Mouse (Mus musculus): ENCODE measurements around the gene Gm20425. TPM values are rescaled to one million over a fixed set of nuclear protein-coding genes. Genes with fewer than 3 reads are reported as not detected.
A peak's percentile ranks its signal among the peaks of the same experiment; 100 is the strongest.

The Gm20425 gene
- polyA plus RNA-seq, 1 experiment from 2014 or later: 1.6 TPM

DNA sequence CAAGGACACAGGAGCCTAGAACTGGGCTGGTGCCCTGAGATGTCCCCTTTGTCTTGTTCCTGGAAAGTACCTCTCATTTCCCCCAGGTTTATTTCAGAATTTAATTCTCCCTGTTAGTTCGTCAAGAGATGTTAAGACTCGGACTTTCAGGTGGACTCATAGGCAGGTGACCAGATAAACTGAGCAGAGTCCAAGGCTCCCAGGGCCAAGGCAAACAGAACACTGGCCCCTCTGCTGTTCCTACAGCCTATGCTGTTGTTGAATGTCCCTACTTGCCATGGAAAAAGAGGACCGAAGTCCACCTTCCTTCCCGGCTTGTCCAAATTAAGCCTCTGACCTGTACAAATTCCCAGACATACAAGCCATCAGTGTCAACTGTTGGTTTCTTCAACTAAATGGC, 13.5 kb upstream of the Gm20425 start:
- Histone ChIP-seq H3K27ac (ENCODE audit: low read depth, low read length) (no peak overlapping the region), H3K4me3 (ENCODE audit: low read depth, low read length) (no peak overlapping the region), H3K4me1 (replicated peaks; ENCODE audit: control insufficient read depth, insufficient read depth, low read length) (no peaks in the 10 kb centered on the region), H3K9me3 (ENCODE audit: control insufficient read depth, low read length) (no peaks in the 10 kb centered on the region), H3K27me3 (ENCODE audit: control insufficient read depth, insufficient read depth, low read length) (no peaks in the 10 kb centered on the region), H3K9ac (ENCODE audit: low read depth, low read length) (no peak overlapping the region), H3K4me2 (replicated peaks; ENCODE audit: low read depth, low read length) (no peak overlapping the region), H3K36me3 (ENCODE audit: control insufficient read depth, insufficient read depth, low read length) (no peaks in the 10 kb centered on the region)
- WGBS: 92% methylated on average over 4 of the region's 4 CpGs
- no peak for ATAC-seq (ENCODE audit: low FRiP score)
- DNase-seq (ENCODE audit: low spot score): no peak

DNA sequence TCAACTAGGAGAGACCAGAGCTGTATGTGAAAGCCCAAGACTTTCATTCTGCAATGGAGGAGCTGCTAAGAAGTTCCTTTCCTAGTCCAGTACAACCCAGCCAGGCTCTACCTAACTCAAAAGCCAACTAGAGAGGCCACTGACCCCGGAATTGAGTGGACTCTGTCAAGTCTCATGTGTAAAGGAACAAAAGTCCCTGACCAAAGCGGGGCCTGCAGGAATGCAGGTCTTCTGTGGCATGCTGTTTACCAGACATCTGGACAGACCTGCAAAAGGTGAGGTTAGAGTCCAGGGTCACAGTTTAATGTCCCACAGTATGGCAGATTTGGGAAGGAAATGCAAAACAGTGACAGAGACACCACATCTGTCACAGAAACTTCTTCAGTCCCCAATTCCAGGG, 11.1 kb upstream of the Gm20425 start:
- no peak for DNase-seq (ENCODE audit: low spot score)
- Histone ChIP-seq H3K4me3 (ENCODE audit: low read depth, low read length) (no peak overlapping the region), H3K27ac (ENCODE audit: low read depth, low read length) (no peak overlapping the region), H3K9ac (ENCODE audit: low read depth, low read length) (no peak overlapping the region), H3K27me3 (ENCODE audit: control insufficient read depth, insufficient read depth, low read length) (no peaks in the 10 kb centered on the region), H3K9me3 (ENCODE audit: control insufficient read depth, low read length) (no peaks in the 10 kb centered on the region), H3K4me1 (replicated peaks; ENCODE audit: control insufficient read depth, insufficient read depth, low read length) (no peaks in the 10 kb centered on the region), H3K36me3 (ENCODE audit: control insufficient read depth, insufficient read depth, low read length) (no peaks in the 10 kb centered on the region), H3K4me2 (replicated peaks; ENCODE audit: low read depth, low read length) (no peak overlapping the region)
- no peak for ATAC-seq (ENCODE audit: low FRiP score)
- 75% methylated on average over 2 of the region's 2 CpGs for WGBS

DNA sequence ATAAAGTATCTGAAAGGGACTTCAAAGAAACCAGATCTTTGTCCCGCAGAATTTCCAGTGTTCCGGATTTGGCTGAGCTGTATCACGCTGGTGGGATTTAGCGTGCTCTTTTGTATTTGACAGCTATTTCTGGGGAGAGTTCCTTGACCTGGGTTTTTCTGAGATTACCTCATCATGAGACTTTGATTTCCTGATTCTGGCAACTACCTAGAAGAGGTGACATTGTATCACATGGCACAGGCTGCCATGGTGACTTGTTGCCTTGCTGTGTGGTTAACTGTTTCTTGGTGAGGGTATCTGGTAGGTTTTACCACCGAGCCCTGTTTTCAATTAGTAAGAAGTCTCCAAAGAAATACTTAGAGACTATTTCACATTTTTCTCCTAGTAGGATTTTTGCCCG, 9.4 kb upstream of the Gm20425 start:
- no peak overlapping the region for H3K4me2 ChIP-seq (replicated peaks; ENCODE audit: low read depth, low read length)
- ATAC-seq (ENCODE audit: low FRiP score): no peak
- no peak for DNase-seq (ENCODE audit: low spot score)
- 93% methylated on average over 6 of the region's 6 CpGs for WGBS
- H3K4me3 ChIP-seq (ENCODE audit: low read depth, low read length): no peak overlapping the region
- H3K27me3 ChIP-seq (ENCODE audit: control insufficient read depth, insufficient read depth, low read length): no peaks in the 10 kb centered on the region
- no peak overlapping the region for H3K27ac ChIP-seq (ENCODE audit: low read depth, low read length)
- H3K4me1 ChIP-seq (replicated peaks; ENCODE audit: control insufficient read depth, insufficient read depth, low read length): no peaks in the 10 kb centered on the region
- no peaks in the 10 kb centered on the region for H3K36me3 ChIP-seq (ENCODE audit: control insufficient read depth, insufficient read depth, low read length)
- no peak overlapping the region for H3K9ac ChIP-seq (ENCODE audit: low read depth, low read length)
- H3K9me3 ChIP-seq (ENCODE audit: control insufficient read depth, low read length): no peaks in the 10 kb centered on the region

DNA sequence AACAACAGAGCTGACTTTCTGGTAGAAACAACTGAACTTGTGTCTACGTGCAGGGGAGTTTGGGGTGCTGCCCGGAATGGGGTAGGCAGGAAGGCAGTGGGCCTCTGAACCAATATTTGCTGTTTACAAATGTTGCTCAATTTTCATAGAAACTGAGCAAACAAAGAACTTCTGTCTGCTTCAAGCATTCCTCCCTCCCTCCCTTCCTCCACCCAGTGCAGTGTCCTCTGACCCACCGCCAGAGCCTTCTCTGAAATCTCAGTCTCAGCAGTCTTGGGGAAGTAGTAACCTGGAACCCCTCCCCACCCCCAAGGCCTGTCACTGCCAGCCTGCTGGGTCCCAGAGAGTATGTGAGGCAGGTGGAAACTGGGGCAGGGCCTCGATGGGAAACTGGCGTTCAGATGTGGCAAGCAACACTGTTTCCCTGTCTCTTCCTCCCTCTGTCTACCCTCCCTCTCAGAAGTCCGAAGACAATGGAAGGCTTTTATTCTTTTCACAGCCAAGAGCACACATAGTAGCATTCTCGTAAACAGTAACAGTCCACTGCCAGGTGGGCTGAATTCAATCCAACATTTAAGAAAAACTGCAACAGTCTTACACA, 4.6 kb upstream of the Gm20425 start:
- no peak for DNase-seq (ENCODE audit: low spot score)
- Histone ChIP-seq H3K27me3 (ENCODE audit: control insufficient read depth, insufficient read depth, low read length) (no peaks in the 10 kb centered on the region), H3K9me3 (ENCODE audit: control insufficient read depth, low read length) (no peaks in the 10 kb centered on the region), H3K27ac (ENCODE audit: low read depth, low read length) (0 out of 2 replicates have a peak overlapping the region, but pooled peaks have one; percentile 10), H3K4me1 (replicated peaks; ENCODE audit: control insufficient read depth, insufficient read depth, low read length) (no peaks in the 10 kb centered on the region), H3K4me2 (replicated peaks; ENCODE audit: low read depth, low read length) (no peak overlapping the region), H3K4me3 (ENCODE audit: low read depth, low read length) (no peak overlapping the region), H3K9ac (ENCODE audit: low read depth, low read length) (no peak overlapping the region), H3K36me3 (ENCODE audit: control insufficient read depth, insufficient read depth, low read length) (no peaks in the 10 kb centered on the region)
- ATAC-seq (ENCODE audit: low FRiP score): no peak
- 61% methylated on average over 7 of the region's 7 CpGs for WGBS

DNA sequence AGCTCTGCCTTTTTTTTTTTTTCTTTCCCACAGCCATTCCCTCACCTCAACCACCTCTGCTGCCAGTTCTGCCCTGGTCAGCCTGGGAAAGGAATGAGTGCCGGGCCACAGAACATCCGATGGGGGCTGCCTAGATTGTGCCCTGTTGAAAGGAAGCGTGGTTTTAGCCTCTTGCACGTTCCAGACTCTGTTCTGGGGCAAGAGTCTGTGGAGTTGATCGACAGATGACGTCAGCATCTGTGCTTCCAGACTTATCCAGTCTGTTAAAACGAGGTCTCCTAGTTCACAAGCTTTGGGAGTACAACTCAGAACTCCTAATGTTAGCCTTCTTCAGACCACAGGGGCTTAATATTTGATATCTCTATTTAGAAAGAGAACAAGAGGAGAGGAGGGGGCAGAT, 4.0 kb upstream of the Gm20425 start:
- H3K4me3 ChIP-seq (ENCODE audit: low read depth, low read length): no peak overlapping the region
- H3K9me3 ChIP-seq (ENCODE audit: control insufficient read depth, low read length): no peaks in the 10 kb centered on the region
- H3K9ac ChIP-seq (ENCODE audit: low read depth, low read length): no peak overlapping the region
- no peaks in the 10 kb centered on the region for H3K36me3 ChIP-seq (ENCODE audit: control insufficient read depth, insufficient read depth, low read length)
- 70% methylated on average over 7 of the region's 7 CpGs for WGBS
- H3K4me1 ChIP-seq (replicated peaks; ENCODE audit: control insufficient read depth, insufficient read depth, low read length): no peaks in the 10 kb centered on the region
- H3K27ac ChIP-seq (ENCODE audit: low read depth, low read length): no peak overlapping the region
- H3K4me2 ChIP-seq (replicated peaks; ENCODE audit: low read depth, low read length): no peak overlapping the region
- ATAC-seq (ENCODE audit: low FRiP score): no peak
- no peaks in the 10 kb centered on the region for H3K27me3 ChIP-seq (ENCODE audit: control insufficient read depth, insufficient read depth, low read length)
- DNase-seq (ENCODE audit: low spot score): no peak

DNA sequence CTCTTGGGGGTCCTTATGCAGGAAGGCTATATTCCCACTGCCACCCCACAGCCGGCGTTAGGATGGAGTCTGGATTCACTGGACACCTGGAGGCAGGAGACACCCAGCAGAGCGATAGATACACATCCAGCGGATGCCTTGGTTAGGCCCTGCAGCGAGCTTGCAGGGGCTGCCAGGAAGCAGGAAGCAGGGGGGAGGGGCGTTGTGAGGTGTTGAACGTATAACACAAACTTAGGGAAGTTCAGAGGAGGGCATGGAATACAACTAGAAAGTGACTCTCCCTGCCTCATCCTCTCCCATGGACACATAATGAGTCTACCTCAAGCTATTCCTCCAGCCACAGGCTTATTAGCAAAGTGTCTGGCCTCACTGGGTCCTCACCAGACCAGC, 2.9 kb upstream of the Gm20425 start:
- no peaks in the 10 kb centered on the region for H3K9me3 ChIP-seq (ENCODE audit: control insufficient read depth, low read length)
- H3K4me3 ChIP-seq (ENCODE audit: low read depth, low read length): no peak overlapping the region
- DNase-seq (ENCODE audit: low spot score): no peak
- ATAC-seq (ENCODE audit: low FRiP score): no peak
- no peaks in the 10 kb centered on the region for H3K36me3 ChIP-seq (ENCODE audit: control insufficient read depth, insufficient read depth, low read length)
- no peak overlapping the region for H3K27ac ChIP-seq (ENCODE audit: low read depth, low read length)
- WGBS: 71% methylated on average over 7 of the region's 7 CpGs
- no peaks in the 10 kb centered on the region for H3K4me1 ChIP-seq (replicated peaks; ENCODE audit: control insufficient read depth, insufficient read depth, low read length)
- no peak overlapping the region for H3K4me2 ChIP-seq (replicated peaks; ENCODE audit: low read depth, low read length)
- no peak overlapping the region for H3K9ac ChIP-seq (ENCODE audit: low read depth, low read length)
- H3K27me3 ChIP-seq (ENCODE audit: control insufficient read depth, insufficient read depth, low read length): no peaks in the 10 kb centered on the region

DNA sequence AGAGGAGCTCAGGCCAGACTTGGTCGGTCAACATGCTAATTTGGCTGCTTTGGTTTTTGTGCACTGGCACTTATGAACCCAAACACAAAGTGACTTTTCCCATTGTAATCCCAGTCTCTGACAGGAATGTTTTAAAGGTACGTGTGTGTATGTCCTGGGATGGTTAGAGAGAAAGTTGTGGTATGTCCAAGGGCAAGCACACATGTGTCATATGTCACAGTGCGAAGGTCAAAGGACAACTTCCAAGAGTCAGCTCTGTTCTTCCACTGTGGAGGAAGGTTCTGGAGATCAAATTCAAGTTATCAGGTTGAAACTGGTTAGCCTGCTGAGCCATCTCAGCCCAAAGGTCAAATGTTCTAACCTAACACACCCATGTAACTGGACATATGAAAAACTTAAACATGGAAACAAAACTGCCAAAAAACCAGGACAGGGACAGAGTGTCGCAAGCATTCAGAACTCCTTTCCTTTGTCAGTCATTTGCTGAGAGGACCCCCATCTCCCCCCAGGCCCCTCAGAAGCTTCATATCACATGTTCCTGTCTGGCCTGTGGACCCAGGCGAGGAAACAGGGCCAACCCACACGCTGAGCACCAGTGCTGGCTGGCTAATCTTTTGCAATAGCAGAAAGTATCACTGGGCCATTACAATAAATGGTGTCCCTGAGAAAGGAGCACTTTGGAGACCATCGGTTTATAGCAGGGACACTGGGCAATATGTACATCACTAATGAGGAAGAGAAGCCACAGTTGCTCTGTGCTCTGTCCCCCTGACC, 2.3 kb upstream of the Gm20425 start:
- no peak overlapping the region for H3K4me2 ChIP-seq (replicated peaks; ENCODE audit: low read depth, low read length)
- DNase-seq (ENCODE audit: low spot score) (no peak), ATAC-seq (ENCODE audit: low FRiP score) (no peak)
- no peak overlapping the region for H3K4me3 ChIP-seq (ENCODE audit: low read depth, low read length)
- no peak overlapping the region for H3K9ac ChIP-seq (ENCODE audit: low read depth, low read length)
- H3K27me3 ChIP-seq (ENCODE audit: control insufficient read depth, insufficient read depth, low read length): no peaks in the 10 kb centered on the region
- WGBS: 89% methylated on average over 7 of the region's 7 CpGs
- no peak overlapping the region for H3K27ac ChIP-seq (ENCODE audit: low read depth, low read length)
- H3K4me1 ChIP-seq (replicated peaks; ENCODE audit: control insufficient read depth, insufficient read depth, low read length): no peaks in the 10 kb centered on the region
- no peaks in the 10 kb centered on the region for H3K9me3 ChIP-seq (ENCODE audit: control insufficient read depth, low read length)
- no peaks in the 10 kb centered on the region for H3K36me3 ChIP-seq (ENCODE audit: control insufficient read depth, insufficient read depth, low read length)

DNA sequence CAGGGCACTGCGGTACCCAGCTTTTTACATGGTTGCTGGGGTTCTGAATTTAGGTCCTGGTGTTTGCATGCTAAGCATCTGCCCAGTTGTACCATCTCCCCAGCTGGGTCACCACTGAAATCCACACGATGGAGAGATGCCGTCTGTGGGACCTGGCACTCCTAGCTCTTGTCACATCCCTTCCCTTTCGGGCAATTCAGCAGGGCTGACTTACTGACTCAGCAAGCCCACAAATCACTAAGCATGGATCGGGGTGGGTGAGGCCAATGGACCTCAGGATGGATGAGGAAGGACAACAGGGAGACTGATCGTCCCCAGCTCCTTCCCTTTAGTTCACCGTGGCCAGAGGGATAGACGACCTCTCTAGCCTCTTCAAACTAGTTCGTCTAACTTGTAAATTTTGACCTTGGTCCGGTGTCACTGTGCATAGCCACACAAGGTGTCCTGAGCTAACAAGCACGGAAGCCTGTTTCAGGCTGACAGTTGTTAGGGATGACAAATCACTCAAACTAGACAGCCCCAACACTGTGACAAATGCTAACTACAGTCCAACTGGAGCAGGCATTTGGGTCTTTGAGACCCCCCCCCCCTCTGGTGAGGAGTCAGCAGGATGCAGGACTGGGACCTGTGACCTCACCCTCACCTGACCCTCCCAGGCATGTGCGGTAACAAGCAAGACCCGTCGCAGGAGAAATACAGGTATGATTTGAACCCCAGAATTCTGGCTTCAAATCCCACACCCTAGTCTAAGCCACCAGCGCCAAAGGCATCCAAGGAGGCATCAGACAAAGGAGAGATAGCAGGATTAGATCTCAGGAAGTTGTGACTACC, 855 bp downstream of the Gm20425 start:
- ATAC-seq (ENCODE audit: low FRiP score): no peak
- Histone ChIP-seq H3K9me3 (ENCODE audit: control insufficient read depth, low read length) (no peaks in the 10 kb centered on the region), H3K4me3 (ENCODE audit: low read depth, low read length) (no peak overlapping the region), H3K27ac (ENCODE audit: low read depth, low read length) (no peak overlapping the region), H3K27me3 (ENCODE audit: control insufficient read depth, insufficient read depth, low read length) (no peaks in the 10 kb centered on the region), H3K9ac (ENCODE audit: low read depth, low read length) (no peak overlapping the region), H3K4me2 (replicated peaks; ENCODE audit: low read depth, low read length) (no peak overlapping the region; the same call in 1 of the 2 replicates), H3K4me1 (replicated peaks; ENCODE audit: control insufficient read depth, insufficient read depth, low read length) (no peaks in the 10 kb centered on the region), H3K36me3 (ENCODE audit: control insufficient read depth, insufficient read depth, low read length) (no peaks in the 10 kb centered on the region)
- 85% methylated on average over 15 of the region's 15 CpGs for WGBS
- no peak for DNase-seq (ENCODE audit: low spot score)
